Mouse (Mus musculus) hindbrain, embryonic 15.5 days (tissue): ENCODE measurements around the gene Fam222b. TPM values are rescaled to one million over a fixed set of nuclear protein-coding genes. Genes with fewer than 3 reads are reported as not detected.
A peak's percentile ranks its signal among the peaks of the same experiment; 100 is the strongest.

Experiments used
- microRNA counts: library from miRNA; unstranded; fragments of <30 nt; microRNA quantifications from one replicate; lab custom pipeline; 2016
- microRNA-seq: library from miRNA; unstranded; fragments of <30 nt; microRNA quantifications from one replicate; pipeline ENCODE4, GENCODE M21; 2016
- polyA plus RNA-seq: library from polyadenylated mRNA; unstranded; fragments of >200 nt; fragmentation: Nextera tagmentation; extraction: Ambion mirVana; gene quantifications from 2 replicates; pipeline ENCODE4 v1.2.1, GENCODE M21; 2015

Gene Fam222b
- polyA plus RNA-seq, 1 experiment from 2014 or later: 33.3 TPM

MicroRNA genes within 50 kb of the gene (microRNA counts, 519-probe panel; counts per million panel counts)
- microRNA mmu-miR-144 (lab: Ali Mortazavi, UCI) (3,421 counts per million, percentile 71 among the panel's probes with 10 or more counts), microRNA mmu-miR-451 (lab: Ali Mortazavi, UCI) (3,050 counts per million, percentile 59 among the panel's probes with 10 or more counts)

Small RNAs within 50 kb of the gene (microRNA-seq; reads per million reads assigned to microRNA genes)
- gene Mir144 (21.1 reads per million, percentile 34 among the genes with 10 or more reads in this experiment), gene Mir451a (not detected), gene Mir451b (not detected), gene Mir7653 (not detected)

Other genes starting within 250 kb of the Fam222b start
- 5.1 and 5.6 TPM in 2 replicates for gene Pipox, start 200.6 kb upstream of the Fam222b start, polyA plus RNA-seq
- gene Sez6, start 163.9 kb upstream of the Fam222b start, polyA plus RNA-seq: 123 and 151 TPM in 2 replicates
- 15.1 and 19.0 TPM in 2 replicates for gene Phf12, start 111.9 kb upstream of the Fam222b start, polyA plus RNA-seq
- gene Dhrs13, start 62.4 kb upstream of the Fam222b start, polyA plus RNA-seq: 48.6 and 55.6 TPM in 2 replicates
- gene Flot2, start 56.7 kb upstream of the Fam222b start, polyA plus RNA-seq: 103 and 106 TPM in 2 replicates
- 30.9 and 32.5 TPM in 2 replicates for gene Eral1, start 14.3 kb upstream of the Fam222b start, polyA plus RNA-seq
- 98.7 and 102 TPM in 2 replicates for gene Traf4, start 70.9 kb downstream of the Fam222b start, polyA plus RNA-seq
- 7.5 and 8.5 TPM in 2 replicates for gene Nek8, start 82.0 kb downstream of the Fam222b start, polyA plus RNA-seq
- gene Tlcd1, start 82.1 kb downstream of the Fam222b start, polyA plus RNA-seq: 12.8 and 13.2 TPM in 2 replicates
- 743 and 824 TPM in 2 replicates for gene Rpl23a, start 88.9 kb downstream of the Fam222b start, polyA plus RNA-seq
- 58.0 and 65.7 TPM in 2 replicates for gene Rab34, start 93.8 kb downstream of the Fam222b start, polyA plus RNA-seq
- 3.1 and 3.2 TPM in 2 replicates for gene Proca1, start 98.7 kb downstream of the Fam222b start, polyA plus RNA-seq
- gene Sdf2, start 151.1 kb downstream of the Fam222b start, polyA plus RNA-seq: 91.6 and 92.1 TPM in 2 replicates
- 24.8 and 27.4 TPM in 2 replicates for gene Supt6, start 151.3 kb downstream of the Fam222b start, polyA plus RNA-seq
- 50.9 and 65.0 TPM in 2 replicates for gene 2610507B11Rik, start 167.1 kb downstream of the Fam222b start, polyA plus RNA-seq
- 0.26 and 0.32 TPM in 2 replicates for gene BC030499, start 196.2 kb downstream of the Fam222b start, polyA plus RNA-seq
- 9.7 and 14.0 TPM in 2 replicates for gene Spag5, start 206.9 kb downstream of the Fam222b start, polyA plus RNA-seq
- gene Aldoc, start 228.3 kb downstream of the Fam222b start, polyA plus RNA-seq: 318 and 319 TPM in 2 replicates
- 84.6 and 92.9 TPM in 2 replicates for gene Pigs, start 233.8 kb downstream of the Fam222b start, polyA plus RNA-seq
- 88.3 and 94.3 TPM in 2 replicates for gene Unc119, start 248.8 kb downstream of the Fam222b start, polyA plus RNA-seq